ENCODE assay signal across 8 mouse cellular contexts in the genomic region with DNA sequence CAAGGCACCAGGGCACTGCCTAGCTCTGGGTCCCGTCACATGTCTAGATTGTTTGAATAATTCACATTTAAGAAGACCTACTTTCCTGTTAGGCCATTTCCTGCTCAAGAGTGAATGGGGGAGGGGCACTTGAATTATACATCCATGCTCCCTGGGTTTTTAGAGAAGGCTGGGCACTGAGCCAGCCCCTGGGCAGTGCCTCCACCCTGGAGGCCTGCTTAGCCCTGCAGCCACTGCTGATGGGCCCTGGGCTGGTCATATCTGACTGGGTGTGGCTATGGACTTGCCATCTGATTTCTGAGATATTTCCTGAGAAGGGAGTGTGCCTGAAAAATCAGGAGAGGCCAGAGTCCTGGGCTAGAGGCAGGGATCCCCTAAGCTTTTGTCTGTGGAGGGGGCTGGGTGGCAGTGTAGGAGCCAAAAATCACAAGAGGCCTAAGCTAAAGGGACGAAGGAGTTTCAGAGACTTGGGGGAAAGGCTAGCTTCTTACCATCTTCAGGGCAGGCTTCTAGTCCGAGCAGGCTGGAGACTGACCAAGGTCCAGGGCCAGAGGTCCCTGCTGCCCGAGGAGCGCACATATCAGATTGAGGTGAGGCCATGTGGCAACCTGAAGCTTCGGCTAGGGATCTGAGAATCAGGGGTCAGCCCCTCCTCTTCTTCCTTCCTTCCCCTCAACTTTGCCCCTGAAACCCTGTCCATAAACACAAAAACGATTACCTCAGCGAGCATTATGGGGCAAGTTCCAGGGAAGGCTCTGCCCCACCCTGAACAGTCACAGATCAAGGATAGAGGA. TPM values are rescaled to one million over a fixed set of nuclear protein-coding genes. Genes with fewer than 3 reads are reported as not detected.
DNase-seq lines count a peak whose midpoint lies in the region; ATAC-seq lines count a peak whose summit lies in the region.

No protein-coding gene starts in this region.

- H3K27ac ChIP-seq in hindbrain, embryonic 11.5 days (ENCODE audit: low read depth, low read length), result no peak overlapping the region
- peak overlapping the region; percentile 80 for H3K27ac ChIP-seq in limb, embryonic 15.5 days
- H3K27ac ChIP-seq in midbrain, embryonic 14.5 days (replicated peaks; ENCODE audit: low read depth, low read length), result peak overlapping the region; percentile 27; the same call in 1 of the 2 replicates

- H3K36me3 ChIP-seq in hindbrain, embryonic 11.5 days (ENCODE audit: control insufficient read depth, insufficient read depth, low read length), result no peaks in the 10 kb centered on the region
- no peaks in the 10 kb centered on the region for H3K36me3 ChIP-seq in limb, embryonic 15.5 days
- H3K36me3 ChIP-seq in midbrain, embryonic 14.5 days (ENCODE audit: control insufficient read depth, insufficient read depth, low read length), result no peaks in the 10 kb centered on the region

- WGBS in hindbrain, embryonic 11.5 days, result 79% methylated on average over 8 of the region's 8 CpGs
- WGBS in limb, embryonic 15.5 days, result 66% methylated on average over 8 of the region's 8 CpGs
- WGBS in midbrain, embryonic 14.5 days, result 84% methylated on average over 8 of the region's 8 CpGs

- H3K9ac ChIP-seq in hindbrain, embryonic 11.5 days (ENCODE audit: low read depth, low read length), result no peak overlapping the region
- no peak overlapping the region for H3K9ac ChIP-seq in limb, embryonic 15.5 days
- H3K9ac ChIP-seq in midbrain, embryonic 14.5 days (replicated peaks; ENCODE audit: low read length), result no peak overlapping the region

- DNase-seq in cerebellum, postnatal 14 days, result peak; percentile 49 to 64
- DNase-seq in cerebellum, adult 11 months, result no peak
- peak; percentile 95 for DNase-seq in NIH3T3 (ENCODE audit: low read depth)
- peak; percentile 27 for DNase-seq in hindbrain, embryonic 11.5 days (ENCODE audit: low spot score)
- DNase-seq in midbrain, embryonic 14.5 days, result peak; percentile 85
- peak; percentile 59 for DNase-seq in urinary bladder, postnatal 25 days (ENCODE audit: low spot score)

- H3K4me1 ChIP-seq in hindbrain, embryonic 11.5 days (replicated peaks; ENCODE audit: control insufficient read depth, insufficient read depth, low read length), result peaks cover 8% of the 10 kb centered on the region
- H3K4me1 ChIP-seq in limb, embryonic 15.5 days, result peaks cover 28% of the 10 kb centered on the region
- peaks cover 24% of the 10 kb centered on the region for H3K4me1 ChIP-seq in midbrain, embryonic 14.5 days (ENCODE audit: control insufficient read depth, insufficient read depth, low read length)

- H3K9me3 ChIP-seq in hindbrain, embryonic 11.5 days (ENCODE audit: control insufficient read depth, low read length), result no peaks in the 10 kb centered on the region
- no peaks in the 10 kb centered on the region for H3K9me3 ChIP-seq in limb, embryonic 15.5 days
- H3K9me3 ChIP-seq in midbrain, embryonic 14.5 days (ENCODE audit: control insufficient read depth, low read length), result no peaks in the 10 kb centered on the region

- H3K4me2 ChIP-seq in hindbrain, embryonic 11.5 days (replicated peaks; ENCODE audit: low read depth, low read length), result no peak overlapping the region
- H3K4me2 ChIP-seq in limb, embryonic 15.5 days, result no peak overlapping the region
- no peak overlapping the region for H3K4me2 ChIP-seq in midbrain, embryonic 14.5 days (ENCODE audit: low read length)

- peak; percentile 64 for ATAC-seq in erythroid progenitor cell, adult 5-6 weeks (replicated peaks; ENCODE audit: low FRiP score, poor library complexity, severe bottlenecking)
- ATAC-seq in hindbrain, embryonic 11.5 days (ENCODE audit: low FRiP score), result no peak
- ATAC-seq in limb, embryonic 15.5 days (ENCODE audit: insufficient number of reproducible peaks, low FRiP score, low TSS enrichment, low read depth), result no peak; the same call in 1 of the 2 replicates
- peak; percentile 54; the same call in 1 of the 2 replicates for ATAC-seq in midbrain, embryonic 14.5 days (ENCODE audit: low FRiP score, low TSS enrichment)

- no peak overlapping the region for H3K4me3 ChIP-seq in hindbrain, embryonic 11.5 days (ENCODE audit: low read depth, low read length)
- H3K4me3 ChIP-seq in limb, embryonic 15.5 days, result no peak overlapping the region
- H3K4me3 ChIP-seq in midbrain, embryonic 14.5 days (replicated peaks; ENCODE audit: low read depth, low read length), result no peak overlapping the region

- no peaks in the 10 kb centered on the region for H3K27me3 ChIP-seq in hindbrain, embryonic 11.5 days (ENCODE audit: control insufficient read depth, insufficient read depth, low read length)
- H3K27me3 ChIP-seq in limb, embryonic 15.5 days, result no peaks in the 10 kb centered on the region
- no peaks in the 10 kb centered on the region for H3K27me3 ChIP-seq in midbrain, embryonic 14.5 days (ENCODE audit: control insufficient read depth, insufficient read depth, low read length)

RNA-seq across cellular contexts. Expression of a gene that starts 2.7 kb away (rescaled TPM):
- total RNA-seq in erythroid progenitor cell, adult 5-6 weeks (2015; ENCODE audit: low replicate concordance), result 95.2 and 108 TPM in 2 replicates
- total RNA-seq in erythroid progenitor cell, adult 5-6 weeks (2017; ENCODE audit: low replicate concordance), result 24.6 and 31.3 TPM in 2 replicates
- polyA plus RNA-seq in hindbrain, embryonic 11.5 days (2014; fragmentation: Nextera tagmentation; extraction: Ambion mirVana), result 826 and 832 TPM in 2 replicates
- 391 and 399 TPM in 2 replicates for polyA plus RNA-seq in limb, embryonic 15.5 days (2015; fragmentation: Nextera tagmentation; extraction: Ambion mirVana)
- polyA plus RNA-seq in midbrain, embryonic 14.5 days (2014; fragmentation: Nextera tagmentation; extraction: Ambion mirVana), result 1,231 and 1,263 TPM in 2 replicates

RNA-seq across cellular contexts. Expression of a gene that starts 19.5 kb away (rescaled TPM):
- not detected in 2 replicates for total RNA-seq in erythroid progenitor cell, adult 5-6 weeks (2015; ENCODE audit: low replicate concordance)
- not detected in 2 replicates for total RNA-seq in erythroid progenitor cell, adult 5-6 weeks (2017; ENCODE audit: low replicate concordance)
- polyA plus RNA-seq in hindbrain, embryonic 11.5 days (2014; fragmentation: Nextera tagmentation; extraction: Ambion mirVana), result 0.37 TPM in 1 of 2 replicates, not detected in the other
- polyA plus RNA-seq in limb, embryonic 15.5 days (2015; fragmentation: Nextera tagmentation; extraction: Ambion mirVana), result 0.79 and 1.1 TPM in 2 replicates
- 0.57 TPM in 1 of 2 replicates, not detected in the other for polyA plus RNA-seq in midbrain, embryonic 14.5 days (2014; fragmentation: Nextera tagmentation; extraction: Ambion mirVana)

Comparison
In these comparisons a context has a peak if more than half of its experiments do, and no peak if none do; other contexts are left out.
1. ATAC-seq: peak in erythroid progenitor cell, adult 5-6 weeks (single experiment) and midbrain, embryonic 14.5 days (single experiment); none in hindbrain, embryonic 11.5 days (single experiment) and limb, embryonic 15.5 days (single experiment).